Mouse (Mus musculus) liver, embryonic 14.5 days (tissue): ENCODE measurements around the gene Cryba4.

Source experiments
- CTCF ChIP-seq: IDR thresholded peaks from 2 replicates; pipeline ENCODE4 v1.5.1; 2016; ENCODE audit warnings: antibody characterized with exemption, low read depth, control low read depth
- EP300 ChIP-seq: IDR thresholded peaks from 2 replicates; pipeline ENCODE4 v1.6.1; 2016; ENCODE audit warnings: antibody characterized with exemption, low read depth

DNA sequence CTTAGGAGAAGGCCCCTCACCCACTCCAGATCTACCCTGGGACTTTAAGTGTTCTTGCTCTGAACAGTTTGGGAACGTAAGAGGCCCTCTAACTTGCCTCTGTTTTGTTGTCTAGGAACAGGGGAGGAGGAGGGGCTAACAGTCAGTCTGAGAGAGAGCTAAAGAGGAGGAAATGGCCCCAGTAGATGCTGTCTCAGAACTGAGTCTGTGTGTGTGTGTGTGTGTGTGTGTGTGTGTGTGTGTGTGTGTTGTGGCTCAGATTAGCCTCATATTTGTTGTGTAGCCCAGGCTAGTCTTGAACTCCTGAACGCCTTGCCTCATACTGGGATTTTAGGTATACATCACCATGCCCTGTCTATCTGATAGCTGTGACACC lies 34.3 kb upstream of the Cryba4 start:
- TF ChIP-seq CTCF (no peak), EP300 (no peak)
